Mouse (Mus musculus): ENCODE data around the gene Ptafr. TPM values are rescaled to one million over a fixed set of nuclear protein-coding genes. Genes with fewer than 3 reads are reported as not detected.

Gene Ptafr
- polyA plus RNA-seq, 1 experiment from 2014 or later: 1.1 TPM

- no peak overlapping the region for H3K9ac ChIP-seq
- no peaks in the 10 kb centered on the region for H3K36me3 ChIP-seq
- H3K27me3 ChIP-seq: no peaks in the 10 kb centered on the region
- H3K4me2 ChIP-seq: no peak overlapping the region
- H3K27ac ChIP-seq: no peak overlapping the region
- peaks cover 6% of the 10 kb centered on the region; the same call in 1 of the 2 replicates for H3K4me1 ChIP-seq
- H3K4me3 ChIP-seq: no peak overlapping the region
- 71% methylated on average over 12 of the region's 12 CpGs for whole genome bisulfite sequencing
- no peaks in the 10 kb centered on the region for H3K9me3 ChIP-seq
- ATAC-seq (ENCODE audit: insufficient number of reproducible peaks, low FRiP score, low TSS enrichment, low read depth): no peak
These were observed 1.4 kb downstream of the Ptafr start for GRCm38 (mm10) chr4:132565089-132565747.

- no peak for ATAC-seq (ENCODE audit: insufficient number of reproducible peaks, low FRiP score, low TSS enrichment, low read depth)
- no peaks in the 10 kb centered on the region for H3K36me3 ChIP-seq
- no peaks in the 10 kb centered on the region for H3K9me3 ChIP-seq
- peaks cover 6% of the 10 kb centered on the region; the same call in 1 of the 2 replicates for H3K4me1 ChIP-seq
- H3K4me3 ChIP-seq: no peak overlapping the region
- H3K9ac ChIP-seq: no peak overlapping the region
- WGBS: 65% methylated on average over 9 of the region's 9 CpGs
- no peak overlapping the region for H3K27ac ChIP-seq
- H3K27me3 ChIP-seq: no peaks in the 10 kb centered on the region
- H3K4me2 ChIP-seq: no peak overlapping the region
These were observed 3.5 kb downstream of the Ptafr start for GRCm38 (mm10) chr4:132567361-132567779.

- Histone ChIP-seq H3K27me3 (no peaks in the 10 kb centered on the region), H3K4me1 (peaks cover 2% of the 10 kb centered on the region; the same call in 1 of the 2 replicates), H3K9ac (no peak overlapping the region), H3K27ac (no peak overlapping the region), H3K9me3 (no peaks in the 10 kb centered on the region), H3K4me2 (no peak overlapping the region), H3K36me3 (no peaks in the 10 kb centered on the region), H3K4me3 (no peak overlapping the region)
- no peak for ATAC-seq (ENCODE audit: insufficient number of reproducible peaks, low FRiP score, low TSS enrichment, low read depth)
- 85% methylated on average over 5 of the region's 5 CpGs for WGBS
These were observed 5.2 kb downstream of the Ptafr start for GRCm38 (mm10) chr4:132569115-132569514.

- Histone ChIP-seq H3K4me1 (no peaks in the 10 kb centered on the region), H3K9me3 (no peaks in the 10 kb centered on the region), H3K27ac (no peak overlapping the region), H3K4me3 (no peak overlapping the region), H3K9ac (no peak overlapping the region), H3K27me3 (no peaks in the 10 kb centered on the region), H3K36me3 (no peaks in the 10 kb centered on the region), H3K4me2 (no peak overlapping the region)
- WGBS: 80% methylated on average over 9 of the region's 9 CpGs
- ATAC-seq (ENCODE audit: insufficient number of reproducible peaks, low FRiP score, low TSS enrichment, low read depth): no peak
These were observed 7.3 kb downstream of the Ptafr start for GRCm38 (mm10) chr4:132571190-132571589.

- WGBS: 48% methylated on average over 11 of the region's 11 CpGs
- Histone ChIP-seq H3K4me3 (no peak overlapping the region), H3K27me3 (no peaks in the 10 kb centered on the region), H3K36me3 (no peaks in the 10 kb centered on the region), H3K27ac (no peak overlapping the region), H3K9ac (no peak overlapping the region), H3K4me2 (no peak overlapping the region), H3K9me3 (no peaks in the 10 kb centered on the region), H3K4me1 (no peaks in the 10 kb centered on the region)
- no peak for ATAC-seq (ENCODE audit: insufficient number of reproducible peaks, low FRiP score, low TSS enrichment, low read depth)
These were observed 9.5 kb downstream of the Ptafr start for GRCm38 (mm10) chr4:132573327-132573726.

GRCm38 (mm10) chr4:132574809-132575347 lies 11.0 kb downstream of the Ptafr start:
- H3K27me3 ChIP-seq: no peaks in the 10 kb centered on the region
- no peak overlapping the region for H3K4me3 ChIP-seq
- no peak for ATAC-seq (ENCODE audit: insufficient number of reproducible peaks, low FRiP score, low TSS enrichment, low read depth)
- no peak overlapping the region for H3K4me2 ChIP-seq
- 95% methylated on average over 1 of the region's 1 CpGs for WGBS
- no peak overlapping the region for H3K27ac ChIP-seq
- H3K9ac ChIP-seq: no peak overlapping the region
- H3K9me3 ChIP-seq: no peaks in the 10 kb centered on the region
- no peaks in the 10 kb centered on the region for H3K4me1 ChIP-seq
- no peaks in the 10 kb centered on the region for H3K36me3 ChIP-seq

GRCm38 (mm10) chr4:132583781-132584180 lies 19.9 kb downstream of the Ptafr start:
- Histone ChIP-seq H3K36me3 (no peaks in the 10 kb centered on the region), H3K9me3 (no peaks in the 10 kb centered on the region), H3K27ac (no peak overlapping the region), H3K4me1 (no peaks in the 10 kb centered on the region), H3K27me3 (no peaks in the 10 kb centered on the region), H3K4me3 (no peak overlapping the region), H3K9ac (no peak overlapping the region), H3K4me2 (no peak overlapping the region)
- ATAC-seq (ENCODE audit: insufficient number of reproducible peaks, low FRiP score, low TSS enrichment, low read depth): no peak
- WGBS: 61% methylated on average over 3 of the region's 3 CpGs

- no peak overlapping the region for H3K4me3 ChIP-seq
- H3K36me3 ChIP-seq: no peaks in the 10 kb centered on the region
- no peaks in the 10 kb centered on the region for H3K9me3 ChIP-seq
- no peak overlapping the region for H3K27ac ChIP-seq
- no peaks in the 10 kb centered on the region for H3K27me3 ChIP-seq
- WGBS: 83% methylated on average over 2 of the region's 2 CpGs
- H3K4me1 ChIP-seq: no peaks in the 10 kb centered on the region
- H3K4me2 ChIP-seq: no peak overlapping the region
- ATAC-seq (ENCODE audit: insufficient number of reproducible peaks, low FRiP score, low TSS enrichment, low read depth): no peak
- no peak overlapping the region for H3K9ac ChIP-seq
These were observed 21.1 kb downstream of the Ptafr start for GRCm38 (mm10) chr4:132584975-132585374.

- no peak overlapping the region for H3K4me2 ChIP-seq
- no peak for ATAC-seq (ENCODE audit: insufficient number of reproducible peaks, low FRiP score, low TSS enrichment, low read depth)
- no peaks in the 10 kb centered on the region for H3K9me3 ChIP-seq
- H3K27ac ChIP-seq: no peak overlapping the region
- H3K4me3 ChIP-seq: no peak overlapping the region
- no peaks in the 10 kb centered on the region for H3K36me3 ChIP-seq
- H3K27me3 ChIP-seq: no peaks in the 10 kb centered on the region
- H3K4me1 ChIP-seq: no peaks in the 10 kb centered on the region
- no peak overlapping the region for H3K9ac ChIP-seq
- WGBS: 93% methylated on average over 4 of the region's 4 CpGs
These were observed 22.4 kb downstream of the Ptafr start for GRCm38 (mm10) chr4:132586282-132586681.

GRCm38 (mm10) chr4:132588512-132588911 lies 24.6 kb downstream of the Ptafr start:
- no peaks in the 10 kb centered on the region for H3K4me1 ChIP-seq
- H3K27ac ChIP-seq: no peak overlapping the region
- no peaks in the 10 kb centered on the region for H3K27me3 ChIP-seq
- H3K9ac ChIP-seq: no peak overlapping the region
- 65% methylated on average over 3 of the region's 3 CpGs for WGBS
- ATAC-seq (ENCODE audit: insufficient number of reproducible peaks, low FRiP score, low TSS enrichment, low read depth): no peak
- H3K4me3 ChIP-seq: no peak overlapping the region
- no peaks in the 10 kb centered on the region for H3K36me3 ChIP-seq
- H3K9me3 ChIP-seq: no peaks in the 10 kb centered on the region
- no peak overlapping the region for H3K4me2 ChIP-seq

- Histone ChIP-seq H3K9me3 (no peaks in the 10 kb centered on the region), H3K4me3 (no peak overlapping the region), H3K36me3 (no peaks in the 10 kb centered on the region), H3K27me3 (no peaks in the 10 kb centered on the region), H3K27ac (no peak overlapping the region), H3K9ac (no peak overlapping the region), H3K4me1 (no peaks in the 10 kb centered on the region), H3K4me2 (no peak overlapping the region)
- ATAC-seq (ENCODE audit: insufficient number of reproducible peaks, low FRiP score, low TSS enrichment, low read depth): no peak
- WGBS: 84% methylated on average over 10 of the region's 10 CpGs
These were observed 26.8 kb downstream of the Ptafr start for GRCm38 (mm10) chr4:132590642-132591041.

- 85% methylated on average over 9 of the region's 9 CpGs for WGBS
- no peaks in the 10 kb centered on the region for H3K4me1 ChIP-seq
- no peaks in the 10 kb centered on the region for H3K27me3 ChIP-seq
- H3K9ac ChIP-seq: no peak overlapping the region
- H3K36me3 ChIP-seq: no peaks in the 10 kb centered on the region
- H3K9me3 ChIP-seq: no peaks in the 10 kb centered on the region
- H3K4me2 ChIP-seq: no peak overlapping the region
- H3K27ac ChIP-seq: no peak overlapping the region
- H3K4me3 ChIP-seq: no peak overlapping the region
- no peak for ATAC-seq (ENCODE audit: insufficient number of reproducible peaks, low FRiP score, low TSS enrichment, low read depth)
These were observed 29.1 kb downstream of the Ptafr start for GRCm38 (mm10) chr4:132592958-132593357.
